Mouse (Mus musculus) midbrain, embryonic 11.5 days (tissue): ENCODE results near the gene Spata16. TPM values are rescaled to one million over a fixed set of nuclear protein-coding genes. Genes with fewer than 3 reads are reported as not detected.

ENCODE experiments used
- ATAC-seq: fragments of 200-750 bp; cut with Nextera tagmentation; 2 replicates; pipeline ENCODE4 v1.8.0; 2017; ENCODE audit warnings: moderate TSS enrichment, moderate library complexity; ENCODE audit not compliant: low FRiP score
- DNase-seq: peaks from one replicate; pipeline ENCODE4 v3.0.0; 2015; ENCODE audit warnings: low spot score; ENCODE audit errors: missing footprints
- H3K27ac ChIP-seq: fragments of 300-500 bp; sonication (generic); 2 replicates; pipeline ENCODE4 v1.5.1; 2014; ENCODE audit warnings: low read depth, low read length
- H3K27me3 ChIP-seq: fragments of 300-500 bp; sonication (generic); 2 replicates; pipeline ENCODE4 v1.6.1; 2014; ENCODE audit warnings: mild to moderate bottlenecking, low read length, moderate library complexity, mixed read lengths; ENCODE audit not compliant: control insufficient read depth, insufficient read depth
- H3K36me3 ChIP-seq: fragments of 300-500 bp; sonication (generic); 2 replicates; pipeline ENCODE4 v1.6.1; 2014; ENCODE audit warnings: mild to moderate bottlenecking, low read length, moderate library complexity, mixed read lengths; ENCODE audit not compliant: control insufficient read depth, insufficient read depth
- H3K4me1 ChIP-seq: fragments of 300-500 bp; sonication (generic); 2 replicates; pipeline ENCODE4 v1.6.1; 2014; ENCODE audit warnings: low read length; ENCODE audit not compliant: control insufficient read depth, insufficient read depth
- H3K4me2 ChIP-seq: fragments of 300-500 bp; sonication (generic); 2 replicates; pipeline ENCODE4 v1.6.1; 2014; ENCODE audit warnings: mild to moderate bottlenecking, moderate library complexity
- H3K4me3 ChIP-seq: fragments of 300-500 bp; sonication (generic); 2 replicates; pipeline ENCODE4 v1.5.1; 2014; ENCODE audit warnings: low read depth, low read length
- H3K9ac ChIP-seq: fragments of 300-500 bp; sonication (generic); 2 replicates; pipeline ENCODE4 v1.6.1; 2014; ENCODE audit warnings: low read length
- H3K9me3 ChIP-seq: fragments of 300-500 bp; sonication (generic); 2 replicates; pipeline ENCODE4 v1.6.1; 2016; ENCODE audit warnings: low read length; ENCODE audit not compliant: control insufficient read depth
- WGBS: fragments of 180-500 bp; shearing (Covaris S2); extraction: QIAGEN DNeasy Blood & Tissue Kit; methylation state at CpG from one replicate; pipeline ENCODE4 v1.1.7; 2014; 5-methylcytosine and 5-hydroxymethylcytosine counted together
- polyA plus RNA-seq: library from polyadenylated mRNA; unstranded; fragments of >200 nt; fragmentation: Nextera tagmentation; extraction: Ambion mirVana; gene quantifications from 2 replicates; pipeline ENCODE4 v1.2.1, GENCODE M21; 2014

The Spata16 gene
- polyA plus RNA-seq = not detected in 2 replicates

GRCm38 (mm10) chr3:26637402-26637801 is at the start of gene Spata16:
TSS of gene Spata16 (plus strand) at chr3:26637620.
- Histone ChIP-seq H3K27ac (no peak within 1 kb of the TSS), H3K4me2 (no peak within 1 kb of the TSS), H3K27me3 (no peaks in the 10 kb centered on the region), H3K36me3 (no peaks in the 10 kb centered on the region), H3K9ac (no peak within 1 kb of the TSS), H3K9me3 (no peaks in the 10 kb centered on the region), H3K4me3 (no peak within 1 kb of the TSS), H3K4me1 (peaks cover 10% of the 10 kb centered on the region)
- WGBS = 72% methylated on average over 11 of the region's 11 CpGs
- DNase-seq (no peak), ATAC-seq (no peak)

GRCm38 (mm10) chr3:26604861-26605260 is 32.6 kb upstream of the Spata16 start:
- WGBS = 75% methylated on average over 1 of the region's 1 CpGs
- no peak overlapping the region for H3K9ac ChIP-seq
- ATAC-seq (no peak), DNase-seq (no peak)
- no peaks in the 10 kb centered on the region for H3K27me3 ChIP-seq
- no peak overlapping the region for H3K27ac ChIP-seq
- H3K9me3 ChIP-seq = no peaks in the 10 kb centered on the region
- H3K4me3 ChIP-seq = no peak overlapping the region
- no peaks in the 10 kb centered on the region for H3K4me1 ChIP-seq
- H3K4me2 ChIP-seq = no peak overlapping the region
- no peaks in the 10 kb centered on the region for H3K36me3 ChIP-seq

GRCm38 (mm10) chr3:26608531-26608930 is 28.9 kb upstream of the Spata16 start:
- Histone ChIP-seq H3K9me3 (no peaks in the 10 kb centered on the region), H3K27ac (no peak overlapping the region), H3K9ac (no peak overlapping the region), H3K4me1 (no peaks in the 10 kb centered on the region), H3K36me3 (no peaks in the 10 kb centered on the region), H3K27me3 (no peaks in the 10 kb centered on the region), H3K4me3 (no peak overlapping the region), H3K4me2 (no peak overlapping the region)
- DNase-seq = no peak
- ATAC-seq = no peak
- 85% methylated on average over 5 of the region's 5 CpGs for WGBS

- no peaks in the 10 kb centered on the region for H3K9me3 ChIP-seq
- no peaks in the 10 kb centered on the region for H3K36me3 ChIP-seq
- H3K4me1 ChIP-seq = peaks cover 10% of the 10 kb centered on the region
- no peak overlapping the region for H3K27ac ChIP-seq
- no peak overlapping the region for H3K9ac ChIP-seq
- ATAC-seq (no peak), DNase-seq (no peak)
- WGBS = 56% methylated on average over 9 of the region's 9 CpGs
- no peaks in the 10 kb centered on the region for H3K27me3 ChIP-seq
- H3K4me3 ChIP-seq = no peak overlapping the region
- H3K4me2 ChIP-seq = no peak overlapping the region
Observed at GRCm38 (mm10) chr3:26639214-26639613, 1.8 kb downstream of the Spata16 start.

GRCm38 (mm10) chr3:26639851-26640250 is 2.4 kb downstream of the Spata16 start:
- 80% methylated on average over 8 of the region's 8 CpGs for whole genome bisulfite sequencing
- H3K4me2 ChIP-seq = no peak overlapping the region
- ATAC-seq (no peak), DNase-seq (no peak)
- no peaks in the 10 kb centered on the region for H3K27me3 ChIP-seq
- H3K36me3 ChIP-seq = no peaks in the 10 kb centered on the region
- no peak overlapping the region for H3K9ac ChIP-seq
- no peaks in the 10 kb centered on the region for H3K9me3 ChIP-seq
- no peak overlapping the region for H3K27ac ChIP-seq
- no peak overlapping the region for H3K4me3 ChIP-seq
- peaks cover 10% of the 10 kb centered on the region for H3K4me1 ChIP-seq

- no peak for DNase-seq
- H3K9me3 ChIP-seq = no peaks in the 10 kb centered on the region
Observed at GRCm38 (mm10) chr3:26640321-26641075, 3.1 kb downstream of the Spata16 start.

GRCm38 (mm10) chr3:26641351-26642249 is 4.2 kb downstream of the Spata16 start:
- peak; percentile 83 for ATAC-seq
- DNase-seq = peak; percentile 91
- Histone ChIP-seq H3K4me3 (no peak overlapping the region), H3K9me3 (no peaks in the 10 kb centered on the region), H3K27ac (no peak overlapping the region), H3K4me1 (peaks cover 10% of the 10 kb centered on the region), H3K9ac (no peak overlapping the region), H3K4me2 (no peak overlapping the region), H3K36me3 (no peaks in the 10 kb centered on the region), H3K27me3 (no peaks in the 10 kb centered on the region)
- 36% methylated on average over 15 of the region's 15 CpGs for WGBS

More at GRCm38 (mm10) chr3:26640321-26641075, 3.1 kb downstream of the Spata16 start:
- no peak overlapping the region for H3K4me2 ChIP-seq
- peak; percentile 17; the same call in 1 of the 2 replicates for ATAC-seq
- peaks cover 10% of the 10 kb centered on the region for H3K4me1 ChIP-seq
- H3K4me3 ChIP-seq = no peak overlapping the region
- 59% methylated on average over 8 of the region's 8 CpGs for WGBS
- no peak overlapping the region for H3K9ac ChIP-seq
- no peak overlapping the region for H3K27ac ChIP-seq
- no peaks in the 10 kb centered on the region for H3K36me3 ChIP-seq
- no peaks in the 10 kb centered on the region for H3K27me3 ChIP-seq

GRCm38 (mm10) chr3:26644136-26644535 is 6.7 kb downstream of the Spata16 start:
- Histone ChIP-seq H3K9me3 (no peaks in the 10 kb centered on the region), H3K27ac (no peak overlapping the region), H3K36me3 (no peaks in the 10 kb centered on the region), H3K4me1 (peaks cover 8% of the 10 kb centered on the region), H3K4me2 (no peak overlapping the region), H3K27me3 (no peaks in the 10 kb centered on the region; the same call in 1 of the 2 replicates), H3K4me3 (no peak overlapping the region), H3K9ac (no peak overlapping the region)
- DNase-seq (no peak), ATAC-seq (no peak)
- 80% methylated on average over 1 of the region's 1 CpGs for WGBS

- Histone ChIP-seq H3K9ac (no peak overlapping the region), H3K4me2 (no peak overlapping the region), H3K4me1 (0 out of 2 replicates have a peak, but pooled peaks cover 2% of the 10 kb centered on the region), H3K9me3 (no peaks in the 10 kb centered on the region), H3K27ac (no peak overlapping the region), H3K4me3 (no peak overlapping the region), H3K36me3 (no peaks in the 10 kb centered on the region), H3K27me3 (no peaks in the 10 kb centered on the region; the same call in 1 of the 2 replicates)
- DNase-seq (no peak), ATAC-seq (no peak)
- WGBS = 86% methylated on average over 7 of the region's 7 CpGs
Observed at GRCm38 (mm10) chr3:26646834-26647233, 9.4 kb downstream of the Spata16 start.
